Mouse (Mus musculus) regulatory T cell (primary cell): ENCODE data around the gene Gpkow.
"Not testable (repeated sequence)": the region's sequence is repeated elsewhere in the genome, so short reads cannot be mapped to it uniquely, and the experiment has no call there.

Source experiments
- in situ Hi-C: fragments of 300-600 bp; cut with MboI, MseI; formaldehyde crosslinking; loops from one replicate; pipeline ENCODE4 v1.15.1; 2025; ENCODE audit warnings: high pct_unique_total_duplicates

Gene Gpkow

GRCm38 (mm10) chrX:7688321-7688720, 8.6 kb upstream of the Gpkow start:
- in situ Hi-C loops = no loop called here

GRCm38 (mm10) chrX:7690486-7690885, 6.4 kb upstream of the Gpkow start:
- in situ Hi-C loops = no loop called here

GRCm38 (mm10) chrX:7692862-7693261, 4.1 kb upstream of the Gpkow start:
- in situ Hi-C loops = no loop called here

- in situ Hi-C loops = no loop called here
Observed at GRCm38 (mm10) chrX:7696520-7696919, 411 bp upstream of the Gpkow start.

- in situ Hi-C loops = loop anchor here (5.0 kb wide), 1 partner anchor 384 kb away; no protein-coding TSS in a partner anchor
Observed at GRCm38 (mm10) chrX:7713764-7714134, 16.8 kb downstream of the Gpkow start.

GRCm38 (mm10) chrX:7714135-7714899, 17.4 kb downstream of the Gpkow start, which contains the start of gene Wdr45:
Wdr45 (plus strand) TSS chrX:7714333.
- in situ Hi-C loops = loop anchor here (5.0 kb wide), 1 partner anchor 383 kb away; no protein-coding TSS in a partner anchor

GRCm38 (mm10) chrX:7716058-7716457, 19.1 kb downstream of the Gpkow start:
- in situ Hi-C loops = not testable (repeated sequence)

GRCm38 (mm10) chrX:7721514-7722281, 24.8 kb downstream of the Gpkow start, which contains the start of gene Gm45208:
Gm45208 (plus strand) TSS chrX:7722245.
- in situ Hi-C loops = no loop called here

- in situ Hi-C loops = no loop called here
Observed at GRCm38 (mm10) chrX:7722282-7722611, 25.3 kb downstream of the Gpkow start.

- in situ Hi-C loops = no loop called here
Observed at GRCm38 (mm10) chrX:7722691-7723090, 25.8 kb downstream of the Gpkow start.

GRCm38 (mm10) chrX:7724135-7724534, 27.2 kb downstream of the Gpkow start:
- in situ Hi-C loops = no loop called here

GRCm38 (mm10) chrX:7725841-7726240, 28.9 kb downstream of the Gpkow start:
- in situ Hi-C loops = no loop called here

GRCm38 (mm10) chrX:7727176-7727575, 30.2 kb downstream of the Gpkow start:
- in situ Hi-C loops = no loop called here

- in situ Hi-C loops = no loop called here
Observed at GRCm38 (mm10) chrX:7728215-7728921, 31.4 kb downstream of the Gpkow start, which contains the start of gene Praf2. Praf2 (plus strand) TSS chrX:7728439.

GRCm38 (mm10) chrX:7728922-7729265, 32.0 kb downstream of the Gpkow start:
- in situ Hi-C loops = no loop called here

- in situ Hi-C loops = no loop called here
Observed at GRCm38 (mm10) chrX:7733571-7734156, 36.7 kb downstream of the Gpkow start.

GRCm38 (mm10) chrX:7739336-7740081, 42.6 kb downstream of the Gpkow start:
- in situ Hi-C loops = no loop called here

- in situ Hi-C loops = no loop called here
Observed at GRCm38 (mm10) chrX:7740082-7740819, 43.3 kb downstream of the Gpkow start.

- in situ Hi-C loops = no loop called here
Observed at GRCm38 (mm10) chrX:7741103-7741502, 44.2 kb downstream of the Gpkow start.

GRCm38 (mm10) chrX:7743470-7743869, 46.5 kb downstream of the Gpkow start:
- in situ Hi-C loops = no loop called here
